Mouse (Mus musculus) kidney, adult 18-20 months (tissue): ENCODE measurements around the gene Rpl32.

Source experiments
- DNase-seq: peaks from one replicate; pipeline ENCODE4 v3.0.0; 2021

Rpl32 gene

GRCm38 (mm10) chr6:115761995-115762756 is 46.4 kb downstream of the Rpl32 start, which contains the start of gene Tmem40:
TSS of gene Tmem40 (minus strand) at chr6:115762410.
- no peak for DNase-seq

GRCm38 (mm10) chr6:115760982-115761381 is 47.6 kb downstream of the Rpl32 start:
- DNase-seq, result no peak

GRCm38 (mm10) chr6:115760137-115760536 is 48.4 kb downstream of the Rpl32 start:
- DNase-seq, result no peak

GRCm38 (mm10) chr6:115759461-115759860 is 49.1 kb downstream of the Rpl32 start:
- no peak for DNase-seq

- DNase-seq, result no peak
Observed at GRCm38 (mm10) chr6:115758981-115759435, 49.5 kb downstream of the Rpl32 start.

- DNase-seq, result no peak
Observed at GRCm38 (mm10) chr6:115755536-115755935, 53.0 kb downstream of the Rpl32 start.
